Mouse (Mus musculus): ENCODE measurements around the gene Tst. TPM values are rescaled to one million over a fixed set of nuclear protein-coding genes. Genes with fewer than 3 reads are reported as not detected.

Tst gene
- polyA plus RNA-seq, 1 experiment: 1.4 TPM

DNA sequence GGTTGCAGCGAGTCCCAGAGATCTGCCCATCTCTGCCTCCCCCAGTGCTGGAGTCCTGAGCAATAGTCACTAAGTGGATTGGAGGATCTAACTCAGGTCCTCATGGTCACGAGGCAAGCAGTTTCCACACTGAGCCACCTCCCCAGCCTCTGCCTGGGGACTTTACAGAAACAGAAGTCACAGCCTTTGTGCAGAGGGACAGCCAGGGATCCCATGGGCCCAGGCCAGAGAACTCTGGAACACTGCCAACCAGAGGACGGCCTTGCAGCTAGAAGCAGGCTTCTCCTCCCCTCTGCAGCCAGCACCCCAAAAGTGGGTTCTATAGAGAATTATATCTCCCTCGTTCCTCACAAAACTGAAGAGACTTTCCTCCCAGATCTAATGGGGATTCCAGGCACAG lies 3.8 kb downstream of the Tst start:
- Histone ChIP-seq H3K27ac (ENCODE audit: insufficient read depth, low read depth, low read length) (peak overlapping the region; percentile 84), H3K4me3 (ENCODE audit: insufficient read depth, low read length) (no peak overlapping the region), H3K4me1 (ENCODE audit: control insufficient read depth, insufficient read depth, low read length) (peaks cover 43% of the 10 kb centered on the region)
- TF ChIP-seq POLR2A (IDR thresholded peaks at IDR 0.05; ENCODE audit: borderline replicate concordance, low read depth, low read length) (no peak), CTCF (IDR thresholded peaks at IDR 0.05; ENCODE audit: low read depth, low read length) (no peak)

DNA sequence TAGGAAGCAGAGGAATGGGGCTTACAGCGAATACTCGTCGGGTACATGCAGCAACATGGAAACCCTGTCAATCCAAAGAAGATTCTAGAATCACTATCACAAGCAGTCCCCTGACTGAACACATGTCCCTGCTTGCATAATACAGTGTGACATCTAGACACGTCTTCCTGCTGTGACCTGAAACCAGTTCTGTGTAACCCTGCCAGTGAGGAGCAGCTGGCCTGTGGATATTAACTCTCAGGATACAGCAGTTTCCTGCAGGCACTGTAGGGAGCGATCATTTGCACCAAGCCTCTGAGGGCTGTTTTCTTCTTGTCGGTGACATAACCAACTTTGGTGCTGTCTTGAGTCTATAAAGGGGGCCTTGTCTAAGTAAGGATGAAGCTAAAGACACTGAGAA lies 4.4 kb downstream of the Tst start:
- TF ChIP-seq POLR2A (IDR thresholded peaks at IDR 0.05; ENCODE audit: borderline replicate concordance, low read depth, low read length): no peak
- no peak for TF ChIP-seq CTCF (IDR thresholded peaks at IDR 0.05; ENCODE audit: low read depth, low read length)
- Histone ChIP-seq H3K4me3 (ENCODE audit: insufficient read depth, low read length) (no peak overlapping the region), H3K4me1 (ENCODE audit: control insufficient read depth, insufficient read depth, low read length) (peaks cover 43% of the 10 kb centered on the region), H3K27ac (ENCODE audit: insufficient read depth, low read depth, low read length) (peak overlapping the region; percentile 84)

DNA sequence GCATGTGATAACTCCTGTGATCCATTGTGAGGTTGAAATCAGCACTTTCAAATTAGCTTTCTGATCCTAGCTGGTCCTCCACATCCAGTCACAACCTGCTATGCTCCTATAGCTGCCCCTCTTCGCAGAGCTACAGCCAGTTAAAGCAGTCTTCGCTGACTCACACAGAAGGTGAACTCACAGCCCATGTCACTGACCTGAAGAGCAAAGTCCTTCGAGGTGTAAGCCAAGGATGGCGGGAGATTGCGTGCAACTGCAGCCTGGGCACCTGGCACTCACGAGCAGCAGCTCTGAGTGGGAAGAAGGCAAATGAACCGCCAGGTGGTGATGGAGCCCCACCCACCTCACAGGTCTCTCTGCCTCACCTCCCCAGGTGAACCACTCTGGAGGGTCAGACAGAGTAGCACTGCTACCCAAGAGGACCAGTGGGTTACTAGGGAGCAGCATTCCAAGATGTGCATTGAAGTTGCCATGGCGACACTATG lies 10.2 kb downstream of the Tst start, which contains the start of gene Tex33:
Gene Tex33 (minus strand): TSS at position 435 of the 485 bp plus-strand sequence.
- peaks cover 7% of the 10 kb centered on the region for H3K4me1 ChIP-seq (ENCODE audit: control insufficient read depth, insufficient read depth, low read length)
- no peak within 1 kb of the TSS for H3K27ac ChIP-seq (ENCODE audit: insufficient read depth, low read depth, low read length)
- no peak for TF ChIP-seq CTCF (IDR thresholded peaks at IDR 0.05; ENCODE audit: low read depth, low read length)
- H3K4me3 ChIP-seq (ENCODE audit: insufficient read depth, low read length): no peak within 1 kb of the TSS

- Histone ChIP-seq H3K27ac (ENCODE audit: insufficient read depth, low read depth, low read length) (no peak overlapping the region), H3K4me1 (ENCODE audit: control insufficient read depth, insufficient read depth, low read length) (peaks cover 10% of the 10 kb centered on the region; the same call in 1 of the 2 replicates), H3K4me3 (ENCODE audit: insufficient read depth, low read length) (no peak overlapping the region)
- TF ChIP-seq CTCF (IDR thresholded peaks at IDR 0.05; ENCODE audit: low read depth, low read length) (no peak), POLR2A (IDR thresholded peaks at IDR 0.05; ENCODE audit: borderline replicate concordance, low read depth, low read length) (no peak)
Measured at GRCm38 (mm10) chr15:78390855-78391254, 14.9 kb downstream of the Tst start.

DNA sequence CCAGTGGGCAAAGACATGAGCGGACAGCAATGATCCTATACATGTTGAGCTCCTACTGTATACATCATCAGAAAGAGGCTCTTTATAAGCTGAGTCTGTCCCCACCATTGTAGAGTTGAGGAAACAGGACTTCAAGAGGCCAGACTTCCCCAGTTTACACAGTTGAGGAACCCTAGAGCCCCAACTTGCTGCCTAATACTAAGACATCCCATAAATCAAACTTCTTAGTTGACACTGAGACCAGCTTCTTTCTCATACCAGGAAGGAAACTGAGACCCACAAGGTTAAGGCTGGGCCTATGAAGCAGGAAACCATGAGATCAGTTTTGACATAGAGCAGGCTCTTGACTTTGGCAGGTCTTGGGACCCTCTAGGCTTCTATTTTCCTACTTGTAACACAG lies 20.1 kb downstream of the Tst start:
- Histone ChIP-seq H3K27ac (ENCODE audit: insufficient read depth, low read depth, low read length) (no peak overlapping the region), H3K4me3 (ENCODE audit: insufficient read depth, low read length) (no peak overlapping the region), H3K4me1 (ENCODE audit: control insufficient read depth, insufficient read depth, low read length) (peaks cover 10% of the 10 kb centered on the region)
- no peak for TF ChIP-seq CTCF (IDR thresholded peaks at IDR 0.05; ENCODE audit: low read depth, low read length)
- no peak for TF ChIP-seq POLR2A (IDR thresholded peaks at IDR 0.05; ENCODE audit: borderline replicate concordance, low read depth, low read length)

- no peak overlapping the region for H3K27ac ChIP-seq (ENCODE audit: insufficient read depth, low read depth, low read length)
- peaks cover 6% of the 10 kb centered on the region for H3K4me1 ChIP-seq (ENCODE audit: control insufficient read depth, insufficient read depth, low read length)
- H3K4me3 ChIP-seq (ENCODE audit: insufficient read depth, low read length): no peak overlapping the region
- TF ChIP-seq POLR2A (IDR thresholded peaks at IDR 0.05; ENCODE audit: borderline replicate concordance, low read depth, low read length) (no peak), CTCF (IDR thresholded peaks at IDR 0.05; ENCODE audit: low read depth, low read length) (no peak)
Measured at GRCm38 (mm10) chr15:78384220-78385116, 21.2 kb downstream of the Tst start.

- H3K27ac ChIP-seq (ENCODE audit: insufficient read depth, low read depth, low read length): no peak overlapping the region
- H3K4me3 ChIP-seq (ENCODE audit: insufficient read depth, low read length): no peak overlapping the region
- TF ChIP-seq CTCF (IDR thresholded peaks at IDR 0.05; ENCODE audit: low read depth, low read length) (no peak), POLR2A (IDR thresholded peaks at IDR 0.05; ENCODE audit: borderline replicate concordance, low read depth, low read length) (no peak)
- H3K4me1 ChIP-seq (ENCODE audit: control insufficient read depth, insufficient read depth, low read length): peaks cover 6% of the 10 kb centered on the region
Measured at GRCm38 (mm10) chr15:78383450-78384219, 22.1 kb downstream of the Tst start.

GRCm38 (mm10) chr15:78382115-78382514 lies 23.6 kb downstream of the Tst start:
- H3K4me1 ChIP-seq (ENCODE audit: control insufficient read depth, insufficient read depth, low read length): peaks cover 6% of the 10 kb centered on the region
- no peak for TF ChIP-seq POLR2A (IDR thresholded peaks at IDR 0.05; ENCODE audit: borderline replicate concordance, low read depth, low read length)
- no peak for TF ChIP-seq CTCF (IDR thresholded peaks at IDR 0.05; ENCODE audit: low read depth, low read length)
- no peak overlapping the region for H3K27ac ChIP-seq (ENCODE audit: insufficient read depth, low read depth, low read length)
- no peak overlapping the region for H3K4me3 ChIP-seq (ENCODE audit: insufficient read depth, low read length)

DNA sequence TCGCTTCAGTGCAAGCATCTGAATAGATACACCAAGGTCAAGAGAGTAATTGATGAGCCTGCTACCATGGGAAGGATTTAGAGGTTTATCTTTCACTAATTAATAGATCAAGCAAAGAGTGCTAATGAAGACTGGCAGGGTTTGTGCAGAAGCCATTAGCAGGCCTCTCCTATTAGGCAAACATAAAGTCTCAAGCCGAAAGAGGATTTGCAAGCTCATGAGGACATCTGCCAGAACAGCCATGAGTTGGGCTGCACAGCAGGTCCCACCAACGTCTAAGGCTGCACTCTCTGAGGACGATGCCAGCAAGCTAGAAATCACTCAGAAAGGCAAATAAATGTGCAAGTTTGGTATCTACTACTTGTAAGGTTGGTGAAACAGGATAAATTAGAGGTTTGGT lies 25.0 kb downstream of the Tst start:
- no peak for TF ChIP-seq CTCF (IDR thresholded peaks at IDR 0.05; ENCODE audit: low read depth, low read length)
- TF ChIP-seq POLR2A (IDR thresholded peaks at IDR 0.05; ENCODE audit: borderline replicate concordance, low read depth, low read length): no peak
- Histone ChIP-seq H3K4me3 (ENCODE audit: insufficient read depth, low read length) (no peak overlapping the region), H3K27ac (ENCODE audit: insufficient read depth, low read depth, low read length) (no peak overlapping the region), H3K4me1 (ENCODE audit: control insufficient read depth, insufficient read depth, low read length) (peaks cover 6% of the 10 kb centered on the region)

GRCm38 (mm10) chr15:78380208-78380607 lies 25.5 kb downstream of the Tst start:
- H3K4me3 ChIP-seq (ENCODE audit: insufficient read depth, low read length): no peak overlapping the region
- H3K27ac ChIP-seq (ENCODE audit: insufficient read depth, low read depth, low read length): no peak overlapping the region
- TF ChIP-seq POLR2A (IDR thresholded peaks at IDR 0.05; ENCODE audit: borderline replicate concordance, low read depth, low read length): no peak
- peaks cover 6% of the 10 kb centered on the region for H3K4me1 ChIP-seq (ENCODE audit: control insufficient read depth, insufficient read depth, low read length)
